Mouse (Mus musculus) v-Abl transformed pro-B cells (cell line): ENCODE data around the gene Sgms1.

Experiments
- in situ Hi-C, 2 experiments: fragments of 400-800 bp; cut with MboI; formaldehyde crosslinking; loops; one replicate each; pipeline ENCODE4 v1.15.1; 2025; ENCODE audit not compliant: unreplicated experiment in 2 of 2

The Sgms1 gene

DNA sequence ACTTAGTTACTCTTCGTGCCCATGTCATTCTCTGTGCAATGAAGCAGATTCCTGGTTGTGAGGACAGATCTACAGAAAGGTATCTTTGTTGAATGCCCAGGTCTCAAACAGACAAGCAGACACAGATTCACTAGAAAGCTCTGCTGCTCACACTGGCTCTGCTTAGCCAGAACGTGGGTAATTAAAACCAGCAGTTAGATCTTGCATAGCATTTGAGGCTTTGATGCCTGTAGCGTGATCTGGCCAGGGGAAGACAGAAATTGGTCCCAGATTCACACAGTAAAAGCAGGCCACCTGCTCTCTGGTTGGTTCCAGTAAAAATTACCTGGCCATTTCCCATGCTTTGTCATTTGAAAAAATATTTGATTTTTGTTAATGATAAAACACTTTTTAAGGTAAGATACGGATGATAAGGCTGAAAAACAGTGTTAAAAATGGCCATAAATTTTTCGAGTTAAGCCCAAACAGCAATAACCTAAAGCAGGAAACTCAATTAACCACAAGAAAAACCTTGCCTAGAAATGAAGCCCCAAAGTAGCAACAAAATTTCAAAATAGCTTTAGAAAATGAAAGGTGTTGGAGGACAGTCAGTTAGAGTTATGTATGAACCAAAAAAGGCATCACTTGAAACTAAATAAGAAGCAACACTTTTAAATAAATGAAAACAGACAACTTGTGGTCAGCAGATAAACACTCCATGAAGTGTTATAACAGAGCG lies 154.6 kb downstream of the Sgms1 start:
- in situ Hi-C loops: no loop called here

DNA sequence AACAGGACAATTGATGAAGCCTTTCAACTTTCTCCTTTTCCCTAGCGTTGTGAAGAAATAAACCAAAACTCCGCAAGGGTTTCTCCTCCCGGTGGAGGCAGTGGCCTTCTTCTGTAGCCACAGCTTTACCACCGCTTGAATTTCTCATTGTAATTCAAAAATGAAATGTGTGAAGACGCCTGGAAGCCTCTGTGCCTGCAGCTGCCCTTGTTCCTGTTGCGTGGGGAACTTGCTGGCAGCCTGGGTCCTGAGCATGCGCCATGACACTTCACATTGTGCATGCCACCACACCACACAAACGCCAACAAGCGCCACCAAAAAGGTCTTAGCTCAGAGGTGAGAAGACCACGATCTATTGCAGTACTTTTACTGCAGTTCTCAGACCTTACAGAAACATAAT lies 158.2 kb downstream of the Sgms1 start:
- in situ Hi-C loops: no loop called here

DNA sequence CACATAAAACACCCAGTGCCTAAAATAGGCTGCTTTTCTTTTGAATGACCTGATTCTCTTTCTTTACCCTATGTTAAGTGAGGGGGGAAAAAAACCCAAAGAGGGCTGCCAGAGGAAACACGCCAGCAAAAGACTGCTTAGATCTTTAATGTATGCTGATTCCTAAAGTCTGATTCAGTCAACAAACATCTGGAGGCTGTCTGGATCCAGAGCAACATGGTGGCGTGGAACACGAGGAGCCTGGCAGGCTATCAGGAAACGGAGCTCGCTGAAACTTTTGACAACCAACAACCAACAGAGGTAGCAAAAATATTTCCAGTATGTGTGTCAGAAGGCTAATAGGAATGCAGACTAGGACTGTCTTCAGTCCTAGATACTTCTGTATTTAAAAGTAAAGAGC lies 158.7 kb downstream of the Sgms1 start:
- in situ Hi-C loops: no loop called here

- in situ Hi-C loops: no loop called here
These were observed 159.2 kb downstream of the Sgms1 start for GRCm38 (mm10) chr19:32230301-32230700.

GRCm38 (mm10) chr19:32229776-32230175 lies 159.7 kb downstream of the Sgms1 start:
- in situ Hi-C loops: no loop called here

DNA sequence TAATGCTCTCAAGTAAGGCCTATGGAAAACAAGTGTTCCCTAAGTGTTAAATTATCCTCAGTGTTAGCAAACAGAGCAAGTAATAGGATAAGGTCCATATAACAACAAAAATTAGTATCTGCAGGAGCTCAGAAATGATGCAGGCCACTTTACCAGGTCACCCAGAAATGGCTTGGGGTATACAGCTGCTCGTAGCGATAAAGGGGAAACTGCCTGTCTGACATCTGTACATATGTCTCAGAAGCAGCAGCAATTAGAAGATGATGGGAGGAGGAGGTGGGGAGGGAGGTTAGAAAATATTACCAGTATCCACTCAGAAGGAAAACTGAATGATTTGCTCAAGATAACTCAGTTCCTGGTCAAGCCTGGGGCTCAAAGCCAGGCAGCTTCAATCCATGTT lies 162.3 kb downstream of the Sgms1 start:
- in situ Hi-C loops: no loop called here

DNA sequence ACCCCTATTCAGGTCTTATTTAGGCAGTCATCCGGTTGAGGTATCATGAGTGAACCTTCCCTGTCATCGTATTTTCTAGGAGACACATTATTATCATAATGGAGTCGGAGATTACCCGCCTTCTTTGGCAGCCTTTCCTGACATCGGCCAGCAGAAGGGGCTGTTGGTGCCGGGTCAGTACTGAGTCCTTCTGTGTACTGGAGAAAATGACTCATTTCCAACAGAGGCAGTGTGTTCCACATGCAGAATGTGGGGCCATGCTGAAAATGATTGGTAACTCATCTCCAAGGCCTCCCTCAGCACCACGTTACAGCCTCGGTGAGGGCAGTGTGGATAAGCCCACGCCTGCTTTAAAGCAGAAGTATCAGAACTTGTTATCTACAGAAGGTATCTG lies 164.4 kb downstream of the Sgms1 start:
- in situ Hi-C loops: no loop called here

DNA sequence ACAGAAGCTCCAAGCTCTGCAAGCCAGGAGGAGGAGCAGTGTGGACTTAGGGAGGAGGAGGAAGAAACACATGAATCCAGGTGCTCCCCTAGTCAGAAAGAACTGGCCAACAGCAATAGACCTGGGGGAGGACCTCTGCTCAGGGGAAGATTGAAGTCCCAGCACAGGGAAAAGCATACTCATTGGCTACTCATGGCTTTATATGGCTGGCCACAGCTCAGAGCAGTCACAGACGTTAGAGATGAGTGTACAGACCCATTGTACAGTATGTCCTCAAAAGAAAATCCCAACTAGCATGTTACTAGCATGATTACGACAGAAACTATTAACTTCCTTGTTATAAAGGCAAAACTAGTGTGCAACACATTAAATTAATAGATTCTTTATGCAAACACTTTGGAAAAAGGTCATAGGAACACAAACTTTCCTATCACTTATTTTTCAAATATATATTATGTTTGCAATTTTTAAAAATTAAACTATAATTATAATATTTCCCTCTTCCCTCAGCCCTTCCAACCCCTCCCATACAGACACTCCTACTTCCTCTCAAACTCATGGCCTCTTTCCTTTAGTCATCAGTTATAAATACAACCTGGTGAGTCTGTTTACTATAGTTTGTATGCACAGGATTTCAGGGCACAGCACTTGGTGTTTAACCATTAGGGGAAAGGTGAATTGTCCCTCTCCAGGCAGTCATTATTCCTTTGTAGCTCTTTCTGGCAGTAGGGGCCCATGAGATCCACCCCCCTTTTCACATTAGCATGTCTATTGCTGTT lies 165.0 kb downstream of the Sgms1 start:
- in situ Hi-C loops: no loop called here

GRCm38 (mm10) chr19:32223751-32224174 lies 165.8 kb downstream of the Sgms1 start:
- in situ Hi-C loops: no loop called here

DNA sequence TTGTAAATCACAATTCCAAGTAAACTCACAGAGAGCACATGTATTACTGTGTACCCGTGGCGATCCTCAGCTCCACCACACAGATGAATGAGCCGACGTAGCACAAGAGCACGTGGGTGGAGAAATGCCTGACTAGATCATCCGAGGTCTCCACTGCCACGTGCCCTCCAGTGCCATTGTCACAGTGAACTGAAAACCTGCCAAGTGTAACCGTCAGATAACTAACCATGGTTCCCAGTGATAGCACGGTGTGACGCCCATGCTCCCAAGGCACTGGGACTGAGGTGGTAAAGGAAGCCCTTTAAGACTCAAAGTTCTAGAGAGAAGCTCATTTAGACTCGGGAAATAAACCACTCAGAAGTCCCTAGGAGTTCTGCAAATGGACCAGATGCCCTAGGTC lies 167.4 kb downstream of the Sgms1 start:
- in situ Hi-C loops: no loop called here

DNA sequence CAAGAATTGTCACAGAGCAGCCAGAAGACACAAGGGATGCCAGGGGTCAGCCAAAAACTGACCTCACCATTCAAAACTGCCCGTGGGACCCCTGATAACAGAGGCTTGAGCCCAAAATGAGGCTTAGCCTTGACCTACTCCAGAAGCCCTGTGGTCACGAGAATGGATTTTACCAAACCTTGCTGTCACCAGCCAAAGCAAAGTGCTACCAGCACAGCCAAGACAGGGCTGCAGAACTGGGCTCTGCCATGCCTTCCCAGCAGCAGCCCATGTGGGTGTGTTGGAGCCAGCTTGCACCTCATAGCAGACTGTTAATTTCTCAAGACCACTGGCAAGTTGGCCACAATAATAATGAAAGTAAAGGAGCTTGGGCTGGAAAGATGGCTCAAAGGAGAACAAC lies 168.5 kb downstream of the Sgms1 start:
- in situ Hi-C loops: no loop called here

DNA sequence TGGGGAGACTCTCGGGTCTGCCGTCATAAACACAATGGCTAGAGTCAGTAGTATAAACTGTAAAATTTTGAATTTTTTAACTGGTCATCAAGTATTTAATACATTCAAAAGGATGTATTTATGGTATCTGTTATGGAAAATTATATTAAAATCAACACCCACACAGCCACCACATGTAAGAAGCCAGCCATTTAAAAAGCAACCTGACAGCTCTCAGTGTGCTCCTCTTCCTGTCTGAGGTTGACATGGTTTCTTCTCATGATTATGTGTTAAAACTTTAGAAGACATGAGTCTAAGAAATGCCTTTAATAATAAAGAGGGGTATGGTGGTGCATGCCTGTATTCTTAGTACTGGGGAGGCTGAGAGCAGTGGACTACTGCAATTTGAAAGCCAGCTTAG lies 172.8 kb downstream of the Sgms1 start:
- in situ Hi-C loops: no loop called here

DNA sequence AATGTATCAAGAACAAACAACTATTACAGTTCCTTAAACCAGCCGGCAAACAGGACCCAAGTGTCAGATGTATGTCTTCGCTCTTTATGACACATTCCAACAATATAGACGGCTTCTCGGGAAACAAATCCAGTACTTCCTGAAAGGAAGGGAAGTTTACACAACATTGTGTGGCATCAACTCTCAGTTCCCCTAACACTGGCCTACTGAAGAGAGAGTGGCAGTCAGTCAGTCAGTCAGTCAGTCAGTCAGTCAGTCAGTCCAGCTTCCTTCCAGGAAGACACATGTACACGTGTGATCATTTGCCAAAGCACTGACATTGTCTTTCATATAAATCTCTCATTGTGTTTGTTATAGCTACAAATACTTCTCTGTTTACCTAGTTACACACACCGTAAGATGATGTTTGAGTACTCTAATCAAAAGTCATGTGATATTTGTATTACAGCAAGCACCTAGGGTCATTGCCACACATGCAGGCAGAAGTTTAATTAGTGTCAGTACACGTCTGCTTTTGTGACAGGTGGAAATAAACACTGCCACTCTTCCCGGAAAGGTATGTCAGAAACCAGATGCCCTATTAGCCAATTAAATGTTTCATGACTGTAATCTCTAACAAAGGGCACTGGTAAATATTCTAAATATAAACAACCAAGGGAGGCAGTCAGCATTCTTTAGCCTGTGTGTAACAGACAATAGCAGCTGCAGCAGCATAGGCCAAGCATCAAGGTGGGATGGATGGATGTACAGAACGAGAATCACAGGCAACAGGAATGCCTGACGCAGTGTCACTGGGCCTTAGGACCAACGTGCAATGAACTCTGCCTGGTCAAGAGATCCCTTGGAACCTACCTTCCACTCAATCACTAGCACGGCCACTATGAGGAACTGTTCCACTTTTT lies 174.4 kb downstream of the Sgms1 start:
- in situ Hi-C loops: no loop called here

DNA sequence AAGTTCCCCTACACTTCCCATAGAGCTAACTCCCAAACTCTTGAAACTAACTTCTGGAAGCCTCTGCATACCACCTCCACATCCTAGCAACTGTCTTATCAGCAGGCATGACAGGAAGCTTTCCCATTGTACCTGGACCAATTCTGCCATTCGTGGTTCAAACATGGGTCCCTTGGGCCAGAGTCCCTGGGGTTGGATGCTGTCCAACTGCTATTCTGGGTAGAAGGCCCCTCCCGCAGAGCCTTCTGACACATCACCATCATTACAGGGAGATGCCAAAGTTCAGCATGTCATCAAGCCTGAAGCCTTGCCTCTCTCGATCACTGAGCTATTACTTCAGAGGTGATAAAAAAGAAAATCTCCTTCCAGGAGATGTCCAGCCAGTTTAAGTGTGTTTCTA lies 175.9 kb downstream of the Sgms1 start:
- in situ Hi-C loops: no loop called here

DNA sequence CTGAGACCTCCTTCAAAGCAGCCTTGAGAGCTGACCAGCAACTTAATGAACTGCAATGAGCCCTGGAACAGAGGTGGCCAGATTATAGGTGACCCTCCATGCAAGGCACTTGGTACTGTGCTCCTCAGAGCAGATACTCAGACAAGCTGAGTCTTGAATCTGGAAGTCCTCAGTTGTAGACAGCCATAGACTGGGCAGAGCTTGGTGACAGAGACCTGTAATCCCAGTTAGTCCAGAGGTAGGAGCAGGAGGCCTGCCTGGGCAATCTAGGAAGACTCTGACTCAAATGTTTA lies 178.3 kb downstream of the Sgms1 start:
- in situ Hi-C loops: no loop called here

- in situ Hi-C loops: no loop called here
These were observed 178.8 kb downstream of the Sgms1 start for GRCm38 (mm10) chr19:32210450-32211292.

DNA sequence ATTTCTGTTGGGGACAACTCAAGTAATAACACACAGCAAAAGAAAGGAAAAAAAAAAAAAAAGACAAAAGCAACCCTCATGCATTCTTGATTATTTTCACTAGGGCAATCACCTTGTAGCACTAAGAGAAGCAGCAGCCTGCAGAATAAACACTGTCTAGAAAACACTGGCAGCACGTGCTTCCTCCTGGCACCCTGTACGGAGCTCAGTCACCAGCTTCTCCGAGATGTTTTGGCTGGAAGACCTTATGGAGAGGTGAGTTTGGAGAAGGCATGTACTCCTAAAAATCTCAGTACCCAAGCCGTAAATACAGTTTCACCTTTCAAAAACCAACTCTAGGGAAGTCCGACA lies 179.4 kb downstream of the Sgms1 start:
- in situ Hi-C loops: no loop called here

GRCm38 (mm10) chr19:32202131-32203114 lies 187.1 kb downstream of the Sgms1 start:
- in situ Hi-C loops: no loop called here

GRCm38 (mm10) chr19:32199861-32200574 lies 189.5 kb downstream of the Sgms1 start:
- in situ Hi-C loops: no loop called here
